Mouse (Mus musculus) left cerebral cortex, postnatal 10 days (tissue): ENCODE measurements at regions not wholly inside any gene's neighbourhood (a gene's known extent, or its start where the extent isn't known, plus 50 kb on each side); places are given as distances from the start of the nearest gene placed in this dataset.

Experiments used
- DNase-seq, 2 experiments: peaks; one replicate each; pipeline ENCODE4 v3.0.0; 2021 to 2022; ENCODE audit warnings: low spot score in 2 of 2, mixed read lengths in 1 of 2; ENCODE audit errors: extremely low spot score in 1 of 2
- intact Hi-C: fragments of 180-260 bp; cut with DNase I; formaldehyde crosslinking; loops from one replicate; pipeline ENCODE4 v1.15.1; 2025

DNA sequence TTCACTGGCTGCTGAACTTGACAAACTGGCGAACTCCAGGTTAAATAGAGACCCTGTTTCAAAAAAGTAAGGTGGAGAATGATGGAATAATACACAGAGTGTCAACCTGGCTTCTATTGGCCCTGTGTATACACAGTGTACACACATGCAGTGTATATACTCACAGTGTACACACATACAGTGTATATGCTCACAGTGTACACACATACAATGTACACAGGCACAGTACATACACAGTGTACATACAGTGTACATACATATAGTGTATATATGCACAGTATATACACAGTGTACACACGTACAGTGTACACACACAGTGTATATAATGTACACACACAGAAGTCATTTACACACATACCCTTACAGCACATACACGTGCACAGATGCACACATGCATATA lies 52.4 kb upstream of the Aldh1b1 start:
- intact Hi-C loops: no loop called here
- DNase-seq: no peak

GRCm38 (mm10) chr4:45745746-45746145 lies 53.1 kb upstream of the Aldh1b1 start:
- no peak for DNase-seq
- intact Hi-C loops: no loop called here

- DNase-seq: no peak
- intact Hi-C loops: no loop called here
These were observed 53.9 kb upstream of the Aldh1b1 start for GRCm38 (mm10) chr4:45744849-45745407.

DNA sequence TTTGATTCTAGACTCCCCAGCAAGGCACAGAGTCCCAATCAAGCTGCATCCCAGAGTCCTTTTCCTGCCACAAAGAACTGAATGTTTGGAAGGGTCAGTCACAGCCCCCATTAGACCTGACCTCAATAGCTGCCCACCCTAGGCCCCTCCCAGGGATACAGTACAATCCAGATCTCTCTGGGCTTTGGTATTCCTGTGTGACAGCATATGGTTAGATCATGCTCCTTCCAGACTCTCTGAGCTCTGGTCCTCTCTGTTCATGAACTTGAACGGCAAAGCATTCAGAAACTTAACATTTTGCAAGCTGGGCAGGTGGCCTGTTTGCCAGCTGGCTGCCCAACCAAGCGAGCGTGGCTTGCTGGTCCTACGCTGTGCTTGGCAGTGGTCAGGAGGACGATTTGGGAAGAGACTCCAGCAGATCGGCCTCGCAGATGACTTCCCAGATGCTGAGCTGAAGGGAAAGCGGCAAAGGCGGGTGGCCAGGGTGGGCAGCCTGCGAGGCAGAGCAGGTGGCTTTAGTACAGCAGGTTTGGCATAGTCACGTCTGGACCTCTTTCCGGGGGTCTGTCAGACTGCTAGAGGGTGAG lies 58.0 kb upstream of the Aldh1b1 start:
- intact Hi-C loops: no loop called here
- no peak for DNase-seq

GRCm38 (mm10) chr4:45740319-45740718 lies 58.5 kb upstream of the Aldh1b1 start:
- DNase-seq: no peak
- intact Hi-C loops: no loop called here

- DNase-seq: no peak
- intact Hi-C loops: no loop called here
These were observed 59.1 kb upstream of the Aldh1b1 start for GRCm38 (mm10) chr4:45739696-45740095.

DNA sequence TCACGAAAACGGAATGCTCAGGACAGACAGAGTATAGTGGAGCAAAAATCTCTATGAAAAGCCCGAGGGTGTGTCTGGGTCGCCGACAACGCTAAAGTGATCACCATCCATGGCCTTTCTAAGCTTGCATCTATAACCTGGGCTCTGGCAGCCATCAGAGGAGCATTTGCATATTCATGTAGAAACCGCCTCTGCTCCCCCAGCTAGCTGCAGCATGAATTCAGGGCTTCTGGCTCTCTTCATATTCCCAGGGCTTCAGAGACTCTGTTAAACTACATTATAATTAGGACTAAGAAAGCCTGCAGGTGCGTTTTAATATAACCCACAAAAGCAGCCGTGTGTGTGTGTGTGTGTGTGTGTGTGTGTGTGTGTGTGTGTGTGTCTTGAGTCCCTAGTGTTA lies 59.7 kb upstream of the Aldh1b1 start:
- DNase-seq: no peak
- intact Hi-C loops: no loop called here

DNA sequence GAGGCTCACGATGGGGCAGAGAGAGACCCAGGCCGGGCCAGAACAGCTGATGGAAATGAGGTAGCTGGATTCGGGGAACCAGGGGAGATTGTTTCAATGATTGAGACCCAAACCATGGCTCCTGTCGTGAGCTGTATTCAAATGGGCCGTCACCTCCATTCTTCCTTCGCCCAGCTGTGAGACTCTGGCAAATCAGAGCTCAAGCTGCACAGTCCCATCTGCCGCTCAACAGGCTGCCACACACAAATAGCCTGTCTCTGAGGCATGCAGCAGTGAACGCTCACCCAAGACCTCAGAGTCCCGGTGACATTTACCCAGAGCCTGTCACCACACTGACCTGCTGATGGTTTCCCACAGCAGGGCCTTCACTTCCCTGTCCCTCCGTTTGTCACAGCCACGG lies 60.1 kb upstream of the Aldh1b1 start:
- intact Hi-C loops: no loop called here
- DNase-seq: no peak

- no peak for DNase-seq
- intact Hi-C loops: no loop called here
These were observed 62.5 kb upstream of the Aldh1b1 start for GRCm38 (mm10) chr4:45736215-45736815.

GRCm38 (mm10) chr4:45734011-45734410 lies 64.8 kb upstream of the Aldh1b1 start:
- no peak for DNase-seq
- intact Hi-C loops: no loop called here

- intact Hi-C loops: no loop called here
- no peak for DNase-seq
These were observed 67.7 kb upstream of the Aldh1b1 start for GRCm38 (mm10) chr4:45730862-45731831.

DNA sequence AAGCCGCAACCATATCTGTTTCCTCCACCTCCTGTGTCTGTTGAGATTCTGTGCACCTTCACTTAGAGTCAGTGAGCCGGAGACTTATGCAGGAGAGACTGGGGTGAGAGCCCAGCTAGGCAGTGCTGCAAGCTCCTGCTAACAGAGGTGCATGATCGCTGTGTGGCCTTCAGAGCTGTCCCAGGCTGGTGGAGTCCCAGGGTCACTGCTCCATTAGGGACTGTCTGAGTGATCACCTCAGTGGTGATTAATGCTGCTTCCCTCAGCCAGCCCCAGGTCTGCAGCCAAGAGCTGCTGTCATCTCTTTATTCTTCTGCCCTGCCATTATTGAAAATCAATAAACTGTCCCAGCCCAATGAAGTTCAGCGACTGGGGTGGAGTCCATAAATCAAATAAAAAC lies 69.0 kb upstream of the Aldh1b1 start:
- intact Hi-C loops: no loop called here

DNA sequence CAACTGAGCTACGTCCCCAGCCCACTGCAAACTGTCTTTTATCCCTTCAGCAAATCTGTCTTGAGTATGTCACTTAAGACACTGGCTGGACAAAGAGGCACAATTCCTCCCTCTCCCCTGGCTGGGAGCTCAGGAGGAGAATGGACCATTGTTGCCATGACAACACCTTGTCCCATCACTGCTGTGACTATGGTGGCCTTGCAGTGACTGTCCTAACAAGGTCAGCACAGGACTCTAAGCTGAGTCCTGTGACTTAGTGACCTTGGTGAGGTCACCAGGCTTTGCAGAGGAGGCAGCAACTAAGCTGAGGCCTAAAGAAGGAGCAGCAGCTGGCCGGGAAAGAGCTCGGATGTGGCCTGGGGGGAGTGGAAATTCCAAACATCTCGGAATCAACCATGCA lies 70.0 kb upstream of the Aldh1b1 start:
- no peak for DNase-seq
- intact Hi-C loops: no loop called here

More for the DNA sequence above, 69.0 kb upstream of the Aldh1b1 start:
- DNase-seq: no peak

DNA sequence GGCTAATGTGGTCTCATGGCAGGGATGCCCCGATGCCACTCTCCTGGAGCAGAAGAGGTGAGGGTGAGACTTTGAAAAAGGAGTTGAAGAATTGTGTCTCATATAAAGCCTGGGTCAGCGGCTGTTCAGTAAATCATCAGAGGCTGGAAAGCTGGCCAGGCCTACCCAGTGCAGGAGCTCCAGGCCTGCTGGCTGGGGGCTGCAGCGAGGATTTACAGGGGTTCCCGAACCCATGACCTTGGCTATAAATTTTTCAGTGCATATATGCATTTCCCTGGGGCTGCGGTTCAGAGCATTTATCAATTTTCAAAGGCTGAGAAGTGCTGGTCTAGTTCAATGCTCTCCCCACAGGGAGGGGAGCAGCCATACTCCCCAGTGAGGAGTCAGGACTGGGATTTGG lies 70.9 kb upstream of the Aldh1b1 start:
- DNase-seq: no peak
- intact Hi-C loops: no loop called here

DNA sequence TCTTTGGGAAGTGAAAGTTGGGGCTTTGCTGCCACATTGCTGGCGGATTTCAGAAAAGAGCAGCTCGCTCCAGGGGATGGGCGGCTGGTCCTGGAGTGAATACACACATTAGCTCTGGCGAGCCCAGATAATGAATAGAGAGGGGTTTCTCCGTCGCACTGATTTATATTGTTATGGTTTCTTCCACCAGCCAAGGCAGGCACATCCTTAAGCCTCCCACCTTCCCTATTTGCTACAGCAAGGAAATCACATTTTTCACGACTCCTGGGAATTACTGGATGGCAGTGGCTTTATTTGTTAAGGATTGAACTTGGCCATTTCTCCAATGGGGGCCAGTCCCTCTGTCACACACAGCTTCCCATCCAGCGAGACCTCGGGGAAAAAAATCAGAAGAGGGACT lies 71.3 kb upstream of the Aldh1b1 start:
- DNase-seq: no peak
- intact Hi-C loops: no loop called here

DNA sequence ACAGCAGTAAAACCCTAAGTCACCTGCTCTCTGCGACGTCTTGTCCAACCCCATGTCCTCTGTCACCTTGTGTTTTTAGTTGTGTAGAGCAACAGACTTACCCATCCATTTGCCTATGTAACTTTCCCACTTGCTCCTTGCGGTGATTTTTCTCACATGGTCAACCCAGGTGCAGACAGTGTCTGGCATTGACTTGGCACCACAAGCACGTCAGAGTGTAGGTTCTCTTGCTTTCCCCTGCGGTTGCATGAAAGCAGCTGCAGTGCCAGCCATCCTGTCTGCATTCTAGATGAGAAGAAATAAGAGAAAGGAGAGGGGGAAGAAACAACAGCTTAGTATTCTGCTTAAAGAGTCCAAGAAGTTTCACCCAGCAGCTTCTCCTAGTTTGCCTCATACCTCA lies 72.0 kb upstream of the Aldh1b1 start:
- DNase-seq: no peak
- intact Hi-C loops: no loop called here

GRCm38 (mm10) chr4:45725055-45725910 lies 73.5 kb upstream of the Aldh1b1 start:
- DNase-seq: no peak
- intact Hi-C loops: no loop called here

GRCm38 (mm10) chr4:45720352-45720751 lies 78.5 kb upstream of the Aldh1b1 start:
- no peak for DNase-seq
- intact Hi-C loops: no loop called here

GRCm38 (mm10) chr4:45719564-45719963 lies 79.3 kb upstream of the Aldh1b1 start:
- intact Hi-C loops: no loop called here
- peak in 1 of 2 experiments; percentile 24 for DNase-seq
